Mouse (Mus musculus): ENCODE results near the gene Slc22a8. TPM values are rescaled to one million over a fixed set of nuclear protein-coding genes. Genes with fewer than 3 reads are reported as not detected.
A peak's percentile ranks its signal among the peaks of the same experiment; 100 is the strongest.

Gene Slc22a8
- polyA plus RNA-seq, 1 experiment, result not detected

DNA sequence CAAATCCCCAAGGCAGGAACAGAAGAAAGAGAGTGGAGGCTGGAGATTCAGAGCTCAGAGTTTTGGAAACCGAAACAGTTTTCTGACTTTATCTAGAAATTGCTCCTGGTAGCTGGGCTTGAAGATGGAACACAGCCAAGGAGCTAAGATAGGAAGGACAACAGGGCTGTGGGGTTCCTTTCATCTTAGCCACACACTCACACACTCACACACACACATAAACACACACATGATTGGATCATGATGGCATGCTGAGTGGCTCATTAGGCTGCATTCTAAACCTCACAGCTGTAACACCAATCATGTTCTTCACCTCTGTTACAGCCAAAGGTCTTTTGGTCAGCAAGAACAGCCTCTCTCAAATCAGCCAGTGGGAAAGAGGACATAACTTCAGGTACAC is 41.0 kb downstream of the Slc22a8 start:
- 66% methylated on average over 1 of the region's 1 CpGs for WGBS
- TF ChIP-seq POLR2A (IDR thresholded peaks at IDR 0.05; ENCODE audit: insufficient read depth, low read depth, low read length) (no peak), CTCF (IDR thresholded peaks at IDR 0.05; ENCODE audit: insufficient read depth, low read depth, low read length) (no peak)
- no peaks in the 10 kb centered on the region for H3K4me1 ChIP-seq (ENCODE audit: control insufficient read depth, insufficient read depth, low read length)
- no peak overlapping the region for H3K27ac ChIP-seq (ENCODE audit: insufficient read depth, low read depth, low read length)
- H3K4me3 ChIP-seq (ENCODE audit: insufficient read depth, low read depth, low read length), result no peak overlapping the region

GRCm38 (mm10) chr19:8642086-8642485 is 51.0 kb downstream of the Slc22a8 start:
- WGBS, result 78% methylated on average over 5 of the region's 5 CpGs
- H3K27ac ChIP-seq (ENCODE audit: insufficient read depth, low read depth, low read length), result no peak overlapping the region
- no peak overlapping the region for H3K4me3 ChIP-seq (ENCODE audit: insufficient read depth, low read depth, low read length)
- TF ChIP-seq CTCF (IDR thresholded peaks at IDR 0.05; ENCODE audit: insufficient read depth, low read depth, low read length) (no peak), POLR2A (IDR thresholded peaks at IDR 0.05; ENCODE audit: insufficient read depth, low read depth, low read length) (no peak)
- H3K4me1 ChIP-seq (ENCODE audit: control insufficient read depth, insufficient read depth, low read length), result no peaks in the 10 kb centered on the region

DNA sequence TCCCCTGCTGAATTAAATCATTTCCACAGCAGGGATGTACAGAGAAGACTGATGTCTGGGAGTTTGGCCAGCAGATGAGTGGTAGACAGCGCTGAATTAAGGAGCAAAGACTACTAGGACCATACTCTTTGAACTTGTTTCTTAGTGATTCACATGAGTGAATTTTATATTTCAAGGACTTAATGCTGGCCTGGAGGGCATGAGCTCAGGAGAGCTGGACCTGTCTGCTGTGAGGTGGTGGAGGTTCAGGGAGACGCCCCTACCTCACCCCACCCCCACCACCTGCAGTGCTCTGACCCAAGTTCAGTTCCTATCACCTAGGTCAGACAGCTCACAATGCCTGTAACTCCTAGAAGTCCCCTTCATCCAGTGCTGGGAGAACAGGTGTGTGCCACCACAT is 55.3 kb downstream of the Slc22a8 start:
- Histone ChIP-seq H3K4me1 (ENCODE audit: control insufficient read depth, insufficient read depth, low read length) (no peaks in the 10 kb centered on the region), H3K4me3 (ENCODE audit: insufficient read depth, low read depth, low read length) (no peak overlapping the region), H3K27ac (ENCODE audit: insufficient read depth, low read depth, low read length) (no peak overlapping the region)
- 91% methylated on average over 2 of the region's 2 CpGs for WGBS
- TF ChIP-seq CTCF (IDR thresholded peaks at IDR 0.05; ENCODE audit: insufficient read depth, low read depth, low read length) (no peak), POLR2A (IDR thresholded peaks at IDR 0.05; ENCODE audit: insufficient read depth, low read depth, low read length) (no peak)

- peaks cover 3% of the 10 kb centered on the region for H3K4me1 ChIP-seq (ENCODE audit: control insufficient read depth, insufficient read depth, low read length)
- no peak overlapping the region for H3K27ac ChIP-seq (ENCODE audit: insufficient read depth, low read depth, low read length)
- no peak for TF ChIP-seq POLR2A (IDR thresholded peaks at IDR 0.05; ENCODE audit: insufficient read depth, low read depth, low read length)
- TF ChIP-seq CTCF (IDR thresholded peaks at IDR 0.05; ENCODE audit: insufficient read depth, low read depth, low read length), result no peak
- H3K4me3 ChIP-seq (ENCODE audit: insufficient read depth, low read depth, low read length), result no peak overlapping the region
These were observed 64.8 kb downstream of the Slc22a8 start for GRCm38 (mm10) chr19:8655833-8656232.

DNA sequence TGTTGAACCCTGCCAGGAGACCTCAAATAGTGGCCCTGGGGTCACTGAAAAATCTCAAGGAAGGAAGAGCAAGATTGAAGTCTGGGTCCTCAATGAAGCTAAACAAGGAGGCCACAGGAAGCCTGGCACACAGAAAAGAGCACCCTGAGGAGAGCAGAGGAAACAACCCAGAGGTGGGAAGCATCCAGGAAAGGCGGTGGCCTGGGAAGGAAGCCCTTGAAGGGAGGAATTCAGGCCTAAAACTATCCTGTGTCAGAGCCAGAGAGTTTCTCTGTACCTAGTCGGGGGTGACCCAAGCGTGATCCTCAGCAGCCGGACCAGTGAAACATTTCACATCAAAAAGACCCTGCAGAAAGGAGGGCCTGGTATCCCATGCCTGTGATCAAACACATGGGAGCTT is 65.3 kb downstream of the Slc22a8 start:
- 84% methylated on average over 4 of the region's 4 CpGs for WGBS
- H3K4me3 ChIP-seq (ENCODE audit: insufficient read depth, low read depth, low read length), result no peak overlapping the region
- peaks cover 6% of the 10 kb centered on the region for H3K4me1 ChIP-seq (ENCODE audit: control insufficient read depth, insufficient read depth, low read length)
- H3K27ac ChIP-seq (ENCODE audit: insufficient read depth, low read depth, low read length), result peak overlapping the region; percentile 15; the same call in 1 of the 2 replicates
- no peak for TF ChIP-seq POLR2A (IDR thresholded peaks at IDR 0.05; ENCODE audit: insufficient read depth, low read depth, low read length)
- TF ChIP-seq CTCF (IDR thresholded peaks at IDR 0.05; ENCODE audit: insufficient read depth, low read depth, low read length), result no peak

Other genes with a start within 250 kb of the Slc22a8 start
- gene Slc22a30, start 186.1 kb upstream of the Slc22a8 start, polyA plus RNA-seq (2012; ENCODE audit: insufficient read depth, insufficient read length, low replicate concordance, missing spikeins), result not detected in 2 replicates
- not detected in 2 replicates for gene Slc22a6, start 26.8 kb downstream of the Slc22a8 start, polyA plus RNA-seq (2012; ENCODE audit: insufficient read depth, insufficient read length, low replicate concordance, missing spikeins)
- not detected in 2 replicates for gene Chrm1, start 72.5 kb downstream of the Slc22a8 start, polyA plus RNA-seq (2012; ENCODE audit: insufficient read depth, insufficient read length, low replicate concordance, missing spikeins)
- gene Slc3a2, start 132.1 kb downstream of the Slc22a8 start, polyA plus RNA-seq (2012; ENCODE audit: insufficient read depth, insufficient read length, low replicate concordance, missing spikeins), result not detected in 2 replicates
- gene Wdr74, start 144.6 kb downstream of the Slc22a8 start, polyA plus RNA-seq (2012; ENCODE audit: insufficient read depth, insufficient read length, low replicate concordance, missing spikeins), result not detected in 2 replicates
- gene 1700092M07Rik, start 149.5 kb downstream of the Slc22a8 start, polyA plus RNA-seq (2012; ENCODE audit: insufficient read depth, insufficient read length, low replicate concordance, missing spikeins), result not detected in 2 replicates
- gene Stx5a, start 150.2 kb downstream of the Slc22a8 start, polyA plus RNA-seq (2012; ENCODE audit: insufficient read depth, insufficient read length, low replicate concordance, missing spikeins), result 609 TPM in 1 of 2 replicates, not detected in the other
- gene Nxf1, start 165.8 kb downstream of the Slc22a8 start, polyA plus RNA-seq (2012; ENCODE audit: insufficient read depth, insufficient read length, low replicate concordance, missing spikeins), result not detected in 2 replicates
- gene Tmem223, start 179.7 kb downstream of the Slc22a8 start, polyA plus RNA-seq (2012; ENCODE audit: insufficient read depth, insufficient read length, low replicate concordance, missing spikeins), result not detected in 2 replicates
- not detected in 2 replicates for gene Tmem179b, start 183.2 kb downstream of the Slc22a8 start, polyA plus RNA-seq (2012; ENCODE audit: insufficient read depth, insufficient read length, low replicate concordance, missing spikeins)
- not detected in 2 replicates for gene Taf6l, start 195.2 kb downstream of the Slc22a8 start, polyA plus RNA-seq (2012; ENCODE audit: insufficient read depth, insufficient read length, low replicate concordance, missing spikeins)
- gene Polr2g, start 207.3 kb downstream of the Slc22a8 start, polyA plus RNA-seq (2012; ENCODE audit: insufficient read depth, insufficient read length, low replicate concordance, missing spikeins), result not detected in 2 replicates
- gene Zbtb3, start 211.3 kb downstream of the Slc22a8 start, polyA plus RNA-seq (2012; ENCODE audit: insufficient read depth, insufficient read length, low replicate concordance, missing spikeins), result not detected in 2 replicates
- gene Ttc9c, start 228.1 kb downstream of the Slc22a8 start, polyA plus RNA-seq (2012; ENCODE audit: insufficient read depth, insufficient read length, low replicate concordance, missing spikeins), result not detected in 2 replicates
- gene Hnrnpul2, start 228.8 kb downstream of the Slc22a8 start, polyA plus RNA-seq (2012; ENCODE audit: insufficient read depth, insufficient read length, low replicate concordance, missing spikeins), result 134 and 194 TPM in 2 replicates
- gene AC129217.1, start 238.5 kb downstream of the Slc22a8 start, polyA plus RNA-seq (2012; ENCODE audit: insufficient read depth, insufficient read length, low replicate concordance, missing spikeins), result not detected in 2 replicates
- gene Bscl2, start 246.2 kb downstream of the Slc22a8 start, polyA plus RNA-seq (2012; ENCODE audit: insufficient read depth, insufficient read length, low replicate concordance, missing spikeins), result not detected in 2 replicates
- gene Gng3, start 247.9 kb downstream of the Slc22a8 start, polyA plus RNA-seq (2012; ENCODE audit: insufficient read depth, insufficient read length, low replicate concordance, missing spikeins), result not detected in 2 replicates